Mouse (Mus musculus): ENCODE data around the gene Ppl. TPM values are rescaled to one million over a fixed set of nuclear protein-coding genes. Genes with fewer than 3 reads are reported as not detected.

Ppl gene
- polyA plus RNA-seq, 1 experiment: 0.02 TPM

GRCm38 (mm10) chr16:5058114-5058513, 74.1 kb downstream of the Ppl start:
- Histone ChIP-seq H3K79me2 (ENCODE audit: control insufficient read depth, insufficient read depth) (peaks cover 4% of the 10 kb centered on the region), H3K4me2 (ENCODE audit: low read depth) (no peak overlapping the region), H3ac (ENCODE audit: control insufficient read depth, insufficient read length) (no peak overlapping the region), H3K36me3 (ENCODE audit: control insufficient read depth, insufficient read depth) (peaks cover 25% of the 10 kb centered on the region), H3K27me3 (ENCODE audit: control insufficient read depth, insufficient read depth, insufficient read length) (no peaks in the 10 kb centered on the region), H3K4me3 (no peak overlapping the region)
- TF ChIP-seq REST (IDR thresholded peaks at IDR 0.05; ENCODE audit: insufficient read depth, insufficient read length): no peak
- TF ChIP-seq POLR2A (IDR thresholded peaks at IDR 0.05; ENCODE audit: insufficient read length, low read depth): no peak
- no peak for TF ChIP-seq USF1 (IDR thresholded peaks at IDR 0.05; ENCODE audit: low read depth)
- TF ChIP-seq MYOD1 (IDR thresholded peaks at IDR 0.05; ENCODE audit: control insufficient read depth in 1 of 3, insufficient read length in 2 of 3, low read depth in 2 of 3): no peak
- TF ChIP-seq SRF (IDR thresholded peaks at IDR 0.05; ENCODE audit: control insufficient read depth, insufficient read length, low read depth): no peak
- TF ChIP-seq CEBPB (IDR thresholded peaks at IDR 0.05; ENCODE audit: insufficient read depth, poor library complexity, severe bottlenecking): no peak
- no peak for TF ChIP-seq E2F4 (IDR thresholded peaks at IDR 0.05; ENCODE audit: insufficient read depth)
- no peak for TF ChIP-seq TCF3 (IDR thresholded peaks at IDR 0.05; ENCODE audit: insufficient read length, low read depth)

DNA sequence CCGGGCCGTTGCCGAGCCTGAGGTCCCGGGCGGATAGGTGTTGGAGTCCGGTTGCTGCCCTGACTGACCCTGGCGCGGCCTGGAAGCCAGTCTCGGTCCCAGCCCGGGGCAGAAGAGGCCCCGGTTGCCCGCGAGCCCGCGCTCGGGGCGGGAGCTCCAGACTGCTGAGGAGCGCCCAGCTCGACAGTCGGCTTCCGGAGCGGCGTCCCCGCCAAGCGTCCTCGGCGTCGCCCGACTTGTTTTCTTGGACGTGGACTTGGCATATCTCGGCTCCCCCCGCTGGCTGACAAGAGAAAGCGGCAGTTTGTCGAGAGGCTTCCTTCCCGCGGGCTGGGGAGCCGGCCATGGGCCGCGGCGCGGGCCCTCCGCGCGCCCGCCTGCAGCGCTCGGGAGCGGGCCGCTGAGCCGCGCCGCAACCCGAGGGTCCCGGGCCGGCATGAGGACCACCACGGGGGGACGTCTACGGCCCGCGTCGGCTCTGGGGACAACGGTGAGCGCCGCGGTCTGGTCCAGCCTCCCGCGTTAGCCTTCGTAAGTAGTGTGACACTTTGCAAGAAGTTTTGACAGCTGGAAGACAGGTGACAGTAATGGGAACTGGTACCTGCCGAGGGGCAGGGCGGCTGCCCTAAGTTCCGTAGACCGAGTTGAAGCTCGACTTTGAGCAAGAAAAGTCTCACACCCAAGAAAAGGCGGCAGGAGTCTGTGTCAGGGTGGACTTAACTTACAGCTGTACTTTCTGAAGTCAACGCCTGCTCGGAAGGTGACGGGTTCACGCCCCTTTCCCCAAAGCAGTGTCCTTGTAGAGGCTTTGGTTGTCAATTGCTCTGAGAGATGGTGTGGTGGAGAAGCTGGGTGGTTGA, 81.7 kb downstream of the Ppl start:
- H3K4me2 ChIP-seq (ENCODE audit: low read depth): peak overlapping the region; percentile 93
- no peak for TF ChIP-seq TCF12 (IDR thresholded peaks at IDR 0.05; ENCODE audit: insufficient read depth, poor library complexity, severe bottlenecking)
- no peak for TF ChIP-seq MAX (IDR thresholded peaks at IDR 0.05; ENCODE audit: low read depth)
- no peak for TF ChIP-seq USF1 (IDR thresholded peaks at IDR 0.05; ENCODE audit: low read depth)
- TF ChIP-seq MYOG (IDR thresholded peaks at IDR 0.05; ENCODE audit: control insufficient read depth in 1 of 3, insufficient read depth in 1 of 3, insufficient read length in 2 of 3, low read depth in 2 of 3): peak in 1 of 3 experiments; percentile 1
- no peak for TF ChIP-seq REST (IDR thresholded peaks at IDR 0.05; ENCODE audit: insufficient read depth, insufficient read length)
- TF ChIP-seq MYOD1 (IDR thresholded peaks at IDR 0.05; ENCODE audit: control insufficient read depth in 1 of 3, insufficient read length in 2 of 3, low read depth in 2 of 3): peak in 2 of 3 experiments; percentile 4 to 47
- H3K36me3 ChIP-seq (ENCODE audit: control insufficient read depth, insufficient read depth): peaks cover 20% of the 10 kb centered on the region
- peaks cover 52% of the 10 kb centered on the region for H3K79me2 ChIP-seq (ENCODE audit: control insufficient read depth, insufficient read depth)
- peak overlapping the region; percentile 47 for H3ac ChIP-seq (ENCODE audit: control insufficient read depth, insufficient read length)
- no peaks in the 10 kb centered on the region for H3K27me3 ChIP-seq (ENCODE audit: control insufficient read depth, insufficient read depth, insufficient read length)
- H3K4me3 ChIP-seq: peak overlapping the region; percentile 94

DNA sequence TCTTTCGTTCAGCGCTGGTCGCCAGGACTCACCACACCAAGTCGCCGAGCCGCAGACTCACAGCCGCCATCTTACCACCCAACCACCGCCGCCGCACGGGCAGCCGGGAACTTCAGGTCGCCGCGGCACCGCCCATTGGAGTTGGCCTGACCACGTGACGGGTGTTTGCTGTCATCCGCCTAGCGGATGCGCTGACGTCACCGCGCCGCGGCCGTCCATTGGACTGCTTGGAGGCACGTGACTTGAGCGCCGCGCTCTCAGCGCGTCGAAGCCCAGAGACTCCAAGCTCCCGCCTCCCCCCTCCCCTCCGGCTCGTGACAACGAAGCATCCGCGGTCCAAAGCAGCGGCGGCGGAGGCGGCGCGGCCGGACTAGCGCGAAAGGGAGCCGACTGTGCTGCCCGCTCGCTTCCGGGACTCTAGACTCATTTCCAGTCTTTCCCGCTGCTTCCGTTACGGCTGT, 82.4 kb downstream of the Ppl start, which contains the start of the genes Glyr1 and Ubn1:
TSS of gene Glyr1 (minus strand) at position 90 of the 461 bp plus-strand sequence.
TSS of gene Ubn1 (plus strand) at position 284 of the 461 bp plus-strand sequence.
- H3K27me3 ChIP-seq (ENCODE audit: control insufficient read depth, insufficient read depth, insufficient read length): no peaks in the 10 kb centered on the region
- TF ChIP-seq POLR2A (IDR thresholded peaks at IDR 0.05; ENCODE audit: insufficient read length, low read depth) (peak; percentile 92), POLR2AphosphoS2 (IDR thresholded peaks at IDR 0.05; ENCODE audit: insufficient read length, low read depth) (peak; percentile 95), USF1 (IDR thresholded peaks at IDR 0.05; ENCODE audit: low read depth) (peak; percentile 98), REST (IDR thresholded peaks at IDR 0.05; ENCODE audit: insufficient read depth, insufficient read length) (peak; percentile 28), MYOD1 (IDR thresholded peaks at IDR 0.05; ENCODE audit: control insufficient read depth in 1 of 3, insufficient read length in 2 of 3, low read depth in 2 of 3) (no peak)
- peak within 1 kb of the TSS; percentile 93 for H3K4me2 ChIP-seq (ENCODE audit: low read depth)
- H3ac ChIP-seq (ENCODE audit: control insufficient read depth, insufficient read length): peak within 1 kb of the TSS; percentile 47
- H3K79me2 ChIP-seq (ENCODE audit: control insufficient read depth, insufficient read depth): peaks cover 52% of the 10 kb centered on the region
- peak within 1 kb of the TSS; percentile 94 for H3K4me3 ChIP-seq
- H3K36me3 ChIP-seq (ENCODE audit: control insufficient read depth, insufficient read depth): peaks cover 16% of the 10 kb centered on the region

DNA sequence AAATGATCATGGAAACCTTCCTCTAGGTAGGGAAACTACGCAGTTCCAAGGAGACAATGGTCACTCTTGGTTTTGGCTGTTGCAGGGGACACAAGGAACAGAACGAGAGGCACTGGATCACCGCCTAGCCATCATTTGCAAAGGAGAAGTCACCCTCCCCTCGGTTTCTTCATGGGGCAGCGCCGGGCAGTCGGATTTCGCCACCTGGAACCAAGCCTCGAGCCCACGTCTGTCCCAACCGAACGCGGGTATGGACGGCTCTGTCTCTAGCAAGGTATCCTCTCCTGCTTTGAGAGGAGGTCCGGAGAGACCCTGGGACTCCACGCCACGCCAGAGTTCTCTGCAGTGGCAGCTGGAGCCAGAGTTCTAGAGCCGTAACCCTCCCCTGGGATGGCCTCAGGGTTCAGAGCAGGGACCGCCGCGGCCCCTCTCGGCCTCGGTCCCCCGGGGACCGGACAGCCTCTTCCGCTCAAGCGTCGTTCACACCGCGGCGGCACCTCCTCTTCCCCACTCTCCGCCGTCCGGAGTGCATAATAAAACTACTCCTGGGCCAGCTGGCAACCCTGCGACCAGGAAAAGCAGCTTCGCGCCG, 82.9 kb downstream of the Ppl start:
- H3K4me2 ChIP-seq (ENCODE audit: low read depth): peak overlapping the region; percentile 85
- H3K27me3 ChIP-seq (ENCODE audit: control insufficient read depth, insufficient read depth, insufficient read length): no peaks in the 10 kb centered on the region
- peaks cover 52% of the 10 kb centered on the region for H3K79me2 ChIP-seq (ENCODE audit: control insufficient read depth, insufficient read depth)
- TF ChIP-seq SRF (IDR thresholded peaks at IDR 0.05; ENCODE audit: control insufficient read depth, insufficient read length, low read depth) (no peak), CEBPB (IDR thresholded peaks at IDR 0.05; ENCODE audit: insufficient read depth, poor library complexity, severe bottlenecking) (no peak), POLR2A (IDR thresholded peaks at IDR 0.05; ENCODE audit: insufficient read length, low read depth) (no peak), POLR2AphosphoS2 (IDR thresholded peaks at IDR 0.05; ENCODE audit: insufficient read length, low read depth) (no peak), TCF12 (IDR thresholded peaks at IDR 0.05; ENCODE audit: insufficient read depth, poor library complexity, severe bottlenecking) (no peak), TCF3 (IDR thresholded peaks at IDR 0.05; ENCODE audit: insufficient read length, low read depth) (no peak), MAX (IDR thresholded peaks at IDR 0.05; ENCODE audit: low read depth) (no peak), MYOD1 (IDR thresholded peaks at IDR 0.05; ENCODE audit: control insufficient read depth in 1 of 3, insufficient read length in 2 of 3, low read depth in 2 of 3) (no peak), E2F4 (IDR thresholded peaks at IDR 0.05; ENCODE audit: insufficient read depth) (no peak), MYOG (IDR thresholded peaks at IDR 0.05; ENCODE audit: control insufficient read depth in 1 of 3, insufficient read depth in 1 of 3, insufficient read length in 2 of 3, low read depth in 2 of 3) (no peak)
- peak overlapping the region; percentile 47 for H3ac ChIP-seq (ENCODE audit: control insufficient read depth, insufficient read length)
- peaks cover 19% of the 10 kb centered on the region for H3K36me3 ChIP-seq (ENCODE audit: control insufficient read depth, insufficient read depth)
- peak overlapping the region; percentile 94 for H3K4me3 ChIP-seq

Measured in myocyte (in vitro differentiated cells).